Mouse (Mus musculus) adrenal gland (tissue): ENCODE results near the gene Slc22a23.

ENCODE experiments used
- intact Hi-C: fragments of 180-260 bp; cut with DNase I; formaldehyde crosslinking; loops from one replicate; pipeline ENCODE4 v1.15.1; 2025

Slc22a23 gene

DNA sequence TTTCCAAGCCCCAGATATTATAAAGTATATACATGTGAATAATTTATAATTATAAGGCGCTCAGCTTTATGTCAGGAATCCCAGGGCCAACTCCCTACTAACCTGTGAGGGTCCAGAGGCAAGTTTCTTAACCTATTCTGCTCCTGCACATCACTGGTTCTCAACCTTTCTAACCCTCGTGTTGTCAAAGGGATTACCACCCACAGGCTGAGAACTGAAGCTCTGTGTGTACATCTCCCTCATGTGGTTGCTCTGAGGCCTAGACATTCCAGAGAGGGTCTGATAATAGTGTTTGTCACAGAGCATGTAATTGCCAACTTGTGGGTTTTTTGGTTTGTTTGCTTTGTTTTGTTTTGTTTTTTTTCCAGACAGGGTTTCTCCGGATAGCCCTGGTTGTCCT lies 198.1 kb downstream of the Slc22a23 start:
- intact Hi-C loops: no loop called here

DNA sequence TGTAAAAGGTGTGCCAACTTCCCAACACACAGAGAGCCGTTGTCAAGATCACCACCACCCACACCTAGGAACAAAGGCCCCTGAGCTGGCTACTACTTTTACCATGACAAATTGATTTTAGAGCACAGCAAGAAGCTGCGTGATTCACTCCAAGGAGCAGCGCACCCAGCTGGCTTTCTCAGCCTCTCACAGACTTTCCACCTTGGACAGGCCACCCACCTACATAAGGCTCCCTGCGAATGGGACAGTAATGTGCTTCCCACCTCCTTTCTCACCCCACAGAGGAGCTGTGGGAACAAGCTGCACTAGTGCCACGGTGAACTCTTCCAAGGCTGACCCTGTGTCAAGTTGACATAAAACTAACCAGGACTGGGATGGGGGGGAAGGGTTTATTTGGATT lies 201.6 kb downstream of the Slc22a23 start:
- intact Hi-C loops: no loop called here

DNA sequence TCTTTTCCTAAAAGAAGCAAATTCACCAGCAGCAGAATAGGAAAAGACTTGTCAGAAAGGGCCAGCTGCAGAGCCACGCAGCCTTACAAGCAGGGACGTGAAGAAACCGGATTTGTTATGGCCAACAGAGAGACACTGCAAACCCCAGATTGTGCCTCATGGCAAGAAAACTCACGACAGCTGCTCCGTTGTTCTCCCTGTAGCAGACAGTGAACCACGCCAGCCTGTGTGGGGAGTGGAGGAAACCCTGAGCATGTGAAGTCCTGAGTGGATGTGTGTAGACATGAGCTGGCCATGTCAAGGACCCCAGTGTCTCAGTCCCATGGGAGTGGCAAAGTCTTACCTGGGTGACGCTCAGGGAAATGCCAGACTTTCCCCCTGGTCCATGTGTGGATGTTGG lies 208.4 kb downstream of the Slc22a23 start:
- intact Hi-C loops: no loop called here

DNA sequence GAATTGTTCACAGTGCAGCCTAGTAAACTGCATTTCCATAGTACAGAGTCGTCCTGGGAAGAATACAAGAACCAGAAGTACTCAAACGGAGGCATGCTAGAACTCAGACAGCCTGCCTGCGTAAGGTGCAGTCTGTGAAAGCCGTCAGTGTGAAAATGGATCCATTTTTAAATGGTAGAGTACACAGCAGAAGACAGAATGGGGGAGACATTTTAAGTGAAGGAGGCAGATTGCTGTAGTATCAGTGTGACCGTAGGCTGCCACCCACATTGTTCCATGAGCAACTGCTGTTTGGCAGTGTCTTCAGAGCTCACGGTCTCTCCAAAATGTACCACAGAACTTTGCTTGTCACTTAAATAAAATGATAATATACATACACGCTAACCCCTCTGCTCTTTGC lies 210.7 kb downstream of the Slc22a23 start:
- intact Hi-C loops: no loop called here

DNA sequence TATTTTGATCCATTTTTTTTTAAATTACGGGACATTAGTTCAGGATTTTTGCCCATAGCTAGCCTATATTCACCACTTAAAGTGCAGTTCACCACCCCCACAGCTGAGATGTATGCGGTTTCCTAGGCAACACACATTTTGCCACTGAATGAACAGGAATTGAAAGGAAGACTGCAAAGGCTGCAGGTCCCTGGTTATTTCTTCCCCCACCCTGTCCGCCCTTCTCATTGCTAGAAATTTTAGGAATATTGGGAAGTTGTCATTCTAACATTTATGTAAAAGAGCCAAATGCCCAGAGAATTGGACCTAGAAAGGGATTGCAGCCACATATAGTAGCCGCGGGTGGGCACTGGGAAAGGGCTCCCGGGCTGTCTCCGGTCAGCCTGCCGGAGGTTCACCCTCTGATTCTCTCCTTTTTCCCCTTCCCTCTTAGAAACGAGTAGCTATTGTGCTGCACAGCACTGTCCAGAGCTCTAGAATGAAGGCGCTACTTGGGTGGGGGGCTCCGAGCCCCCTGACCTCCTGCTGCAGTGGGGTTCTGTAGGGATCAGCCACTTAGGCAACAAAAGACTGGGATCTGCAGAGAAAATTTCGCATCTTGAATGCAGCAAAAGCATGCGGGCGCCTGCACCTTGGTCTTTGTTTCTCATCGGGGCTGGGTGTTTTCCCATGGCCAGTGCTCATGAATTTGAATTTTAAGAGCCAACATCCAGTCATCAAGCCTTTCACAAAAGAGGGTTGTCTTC lies 211.5 kb downstream of the Slc22a23 start:
- intact Hi-C loops: no loop called here

DNA sequence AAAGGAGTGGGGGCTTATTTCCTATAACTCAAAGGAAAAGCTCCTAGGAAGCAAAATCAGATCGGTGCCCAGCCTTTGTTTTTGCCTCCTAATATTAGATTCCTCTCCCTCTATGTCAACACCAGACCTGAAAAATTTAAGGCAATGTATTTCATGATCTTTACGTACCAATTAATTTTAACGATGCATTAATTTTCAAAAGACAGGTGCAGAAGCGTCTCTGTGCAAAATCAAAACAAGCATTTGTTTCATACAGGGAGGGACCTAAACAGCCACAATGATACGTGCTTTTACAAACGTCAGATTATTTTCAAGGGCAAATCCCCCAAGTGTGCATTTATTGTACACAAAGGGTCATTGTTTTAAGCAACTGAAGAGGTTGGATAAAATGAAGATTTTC lies 212.1 kb downstream of the Slc22a23 start:
- intact Hi-C loops: no loop called here

DNA sequence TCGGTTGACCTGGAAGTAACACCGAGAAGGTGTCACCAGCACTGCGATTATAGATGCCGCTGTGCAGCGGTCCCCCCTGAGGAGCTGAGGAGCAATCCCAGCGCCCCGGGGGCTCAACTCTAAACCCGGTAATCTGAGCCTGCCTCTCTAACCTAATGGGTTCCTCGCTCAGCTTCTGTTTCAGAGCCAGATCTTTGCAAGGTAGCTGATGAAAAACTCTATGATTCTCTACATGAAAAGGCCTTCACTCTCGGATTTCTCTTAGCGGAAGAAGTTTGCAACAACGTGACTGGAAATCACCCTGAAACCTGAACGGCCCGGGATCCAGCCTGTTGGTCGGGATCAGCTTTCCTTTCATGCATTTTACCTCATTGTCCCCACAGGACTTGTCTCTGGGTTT lies 212.7 kb downstream of the Slc22a23 start:
- intact Hi-C loops: no loop called here

DNA sequence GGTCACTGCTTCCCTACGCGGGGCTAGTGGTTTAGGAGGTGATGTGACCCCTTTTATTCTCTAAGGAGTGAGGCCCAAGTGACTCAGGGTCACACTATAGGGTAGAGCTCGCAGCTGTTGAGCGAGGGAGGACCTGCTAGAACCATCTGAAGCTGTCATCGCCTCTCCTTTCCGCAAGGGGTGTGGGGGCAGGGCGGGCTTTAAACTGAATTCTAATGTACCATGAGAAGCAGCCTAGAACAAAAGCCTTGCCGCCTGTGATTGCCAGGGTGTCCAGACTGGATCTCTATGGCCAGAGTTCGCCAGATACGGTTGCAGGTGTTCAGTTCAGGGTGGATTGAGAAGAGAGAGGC lies 213.3 kb downstream of the Slc22a23 start:
- intact Hi-C loops: no loop called here

DNA sequence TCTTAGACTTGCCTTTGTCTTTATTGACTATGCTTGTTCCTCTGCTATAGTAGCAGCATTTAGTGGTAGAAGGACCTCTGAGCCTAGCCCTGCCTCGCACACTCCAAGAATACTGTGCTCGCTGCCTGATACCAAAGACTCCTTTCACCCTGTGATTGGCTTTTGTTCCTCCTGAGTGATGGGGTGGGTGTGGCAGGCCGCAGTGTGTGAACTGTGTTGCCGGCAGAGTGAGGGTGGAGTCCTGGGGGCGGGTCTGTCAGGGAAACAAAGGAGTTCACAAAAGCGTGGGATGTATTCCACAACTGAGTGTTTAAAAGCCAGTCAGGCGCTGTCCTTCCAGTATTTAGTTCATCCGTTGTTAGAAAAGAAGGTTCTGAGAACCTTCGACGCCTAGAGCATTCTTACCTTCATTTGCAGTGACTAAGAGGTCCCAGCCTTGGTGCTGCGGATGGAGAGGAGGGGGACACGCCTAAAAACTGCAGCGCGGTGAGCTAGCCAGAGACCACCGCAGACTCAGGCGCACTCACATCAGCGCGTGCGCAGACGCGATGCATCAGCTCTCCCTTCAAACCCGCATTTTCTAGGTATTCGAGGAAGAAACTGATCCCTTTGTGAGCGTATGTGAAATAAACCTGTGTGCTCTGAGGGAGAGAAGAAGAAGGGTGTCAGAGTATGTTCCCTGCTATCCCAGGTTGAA lies 213.8 kb downstream of the Slc22a23 start:
- intact Hi-C loops: no loop called here

DNA sequence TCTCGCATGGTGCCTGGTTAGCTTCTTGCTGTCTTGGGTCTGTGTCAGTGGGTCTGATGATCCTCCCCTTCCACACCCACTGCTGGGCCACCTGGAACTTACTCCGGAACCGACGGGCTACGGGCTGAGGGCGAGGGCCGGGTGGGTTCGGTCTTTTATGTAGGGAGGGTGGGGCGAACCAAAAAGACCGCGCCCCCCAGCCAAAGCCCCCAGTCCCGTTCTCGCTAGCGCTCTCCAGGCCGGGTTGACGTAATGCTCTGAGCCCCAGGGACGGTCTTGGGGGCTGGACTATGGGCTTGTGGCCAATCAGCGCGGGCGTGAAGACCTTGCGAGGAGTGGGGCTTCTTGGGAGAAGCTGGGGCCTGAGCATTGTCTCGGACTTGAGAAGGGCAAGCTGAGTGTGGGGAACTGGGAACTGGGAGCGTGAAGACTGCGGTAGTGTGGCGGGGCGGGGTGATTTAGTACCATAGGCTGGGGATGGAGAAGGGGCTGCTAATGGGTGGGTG lies 214.7 kb downstream of the Slc22a23 start, which contains the start of gene Tubb2b:
Gene Tubb2b (minus strand): TSS at position 241 of the 506 bp plus-strand sequence.
- intact Hi-C loops: no loop called here

DNA sequence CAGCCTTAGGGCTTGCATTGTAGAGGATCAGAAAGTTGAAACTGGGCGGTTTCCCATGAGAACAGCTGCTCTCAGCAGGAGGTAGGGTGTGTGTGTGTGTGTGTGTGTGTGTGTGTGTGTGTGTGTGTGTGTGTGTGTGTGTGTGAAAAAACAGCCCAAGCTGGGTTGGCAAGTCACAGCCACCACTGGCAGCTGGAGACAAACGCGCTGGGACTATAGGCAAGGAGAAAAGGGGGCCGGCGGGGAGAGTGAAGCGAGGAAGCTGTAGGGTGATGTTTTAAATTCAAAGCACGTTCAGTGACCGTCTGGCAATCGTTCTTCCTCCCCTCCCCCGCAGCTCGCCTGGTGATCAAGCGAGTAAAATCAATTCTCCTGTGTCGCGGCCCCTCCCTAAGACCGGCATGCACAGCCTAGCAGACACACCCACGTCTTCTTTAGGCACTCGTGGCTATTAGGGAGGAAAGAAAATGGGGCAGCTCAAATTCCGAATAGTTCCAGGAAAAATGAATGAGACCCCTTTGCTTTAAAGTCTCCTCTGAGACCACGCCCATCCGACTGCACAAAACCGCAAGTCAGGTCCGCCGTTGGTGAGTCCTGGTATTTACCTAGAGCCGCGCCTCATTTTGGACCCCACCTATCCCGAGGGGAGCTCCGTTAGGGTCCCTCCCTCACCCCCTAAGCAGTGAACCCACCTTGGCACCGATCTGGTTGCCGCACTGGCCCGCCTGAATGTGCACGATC lies 215.3 kb downstream of the Slc22a23 start:
- intact Hi-C loops: no loop called here
